Mouse (Mus musculus) hindbrain, postnatal 0 days (tissue): ENCODE measurements around the gene Mus81. TPM values are rescaled to one million over a fixed set of nuclear protein-coding genes. Genes with fewer than 3 reads are reported as not detected.

Source experiments
- ATAC-seq: fragments of 200-750 bp; cut with Nextera tagmentation; 2 replicates; pipeline ENCODE4 v1.8.0; 2017; ENCODE audit warnings: mild to moderate bottlenecking, moderate TSS enrichment, moderate library complexity
- DNase-seq: peaks from one replicate; pipeline ENCODE4 v3.0.0-alpha.2; 2015; ENCODE audit warnings: low spot score
- H3K27ac ChIP-seq: fragments of 300-500 bp; sonication (generic); 2 replicates; pipeline ENCODE4 v1.5.1; 2014; ENCODE audit warnings: mild to moderate bottlenecking
- H3K27me3 ChIP-seq: fragments of 300-500 bp; sonication (generic); 2 replicates; pipeline ENCODE4 v1.6.1; 2014; ENCODE audit warnings: low read length, mixed read lengths; ENCODE audit not compliant: insufficient read depth
- H3K36me3 ChIP-seq: fragments of 300-500 bp; sonication (generic); 2 replicates; pipeline ENCODE4 v1.6.1; 2014; ENCODE audit warnings: low read length, mixed read lengths; ENCODE audit not compliant: insufficient read depth
- H3K4me1 ChIP-seq: fragments of 300-500 bp; sonication (generic); 2 replicates; pipeline ENCODE4 v1.6.1; 2014; ENCODE audit warnings: antibody characterized with exemption, low read length, mixed read lengths; ENCODE audit not compliant: insufficient read depth
- H3K4me2 ChIP-seq: fragments of 300-500 bp; sonication (generic); 2 replicates; pipeline ENCODE4 v1.6.1; 2014; ENCODE audit warnings: low read depth, mild to moderate bottlenecking, low read length, moderate library complexity, mixed read lengths
- H3K4me3 ChIP-seq: fragments of 300-500 bp; sonication (generic); 2 replicates; pipeline ENCODE4 v1.5.1; 2014; ENCODE audit warnings: low read length
- H3K9ac ChIP-seq: fragments of 300-500 bp; sonication (generic); replicated peaks from 2 replicates; pipeline ENCODE4 v1.6.1; 2014; ENCODE audit warnings: mild to moderate bottlenecking, low read length, moderate library complexity, mixed read lengths
- H3K9me3 ChIP-seq: fragments of 300-500 bp; sonication (generic); 2 replicates; pipeline ENCODE4 v1.6.1; 2016; ENCODE audit warnings: low read length, mixed read lengths
- CTCF ChIP-seq: IDR thresholded peaks from 2 replicates; pipeline ENCODE4 v1.5.1; 2016; ENCODE audit warnings: antibody characterized with exemption, control low read depth, low read depth
- WGBS: fragments of 180-500 bp; shearing (Covaris S2); extraction: QIAGEN DNeasy Blood & Tissue Kit; methylation state at CpG from one replicate; pipeline ENCODE4 v1.1.7; 2014; 5-methylcytosine and 5-hydroxymethylcytosine counted together
- polyA plus RNA-seq: library from polyadenylated mRNA; unstranded; fragments of >200 nt; fragmentation: Nextera tagmentation; extraction: Ambion mirVana; gene quantifications from 2 replicates; pipeline ENCODE4 v1.2.1, GENCODE M21; 2015
- total RNA-seq: library from RNA; depleted of rRNA; stranded (reverse); fragments of >200 nt; gene quantifications from 2 replicates; pipeline ENCODE4 v1.2.3, GENCODE M21; 2014

Gene Mus81
- total and polyA plus RNA-seq, 2 experiments from 2014 or later = 27.4 to 58.8 TPM

- Histone ChIP-seq H3K27me3 (no peaks in the 10 kb centered on the region), H3K4me3 (no peak overlapping the region), H3K4me1 (peaks cover 7% of the 10 kb centered on the region), H3K27ac (no peak overlapping the region), H3K9me3 (no peaks in the 10 kb centered on the region), H3K9ac (no peak overlapping the region), H3K36me3 (peaks cover 9% of the 10 kb centered on the region; the same call in 1 of the 2 replicates), H3K4me2 (no peak overlapping the region)
- TF ChIP-seq CTCF = no peak
- 33% methylated on average over 5 of the region's 5 CpGs for WGBS
- no peak for ATAC-seq
- no peak for DNase-seq
These were observed 16.4 kb downstream of the Mus81 start for GRCm38 (mm10) chr19:5471846-5472245.

- H3K27ac ChIP-seq = no peak within 1 kb of the TSS
- H3K4me2 ChIP-seq = no peak within 1 kb of the TSS
- H3K36me3 ChIP-seq = peaks cover 27% of the 10 kb centered on the region
- H3K9me3 ChIP-seq = no peaks in the 10 kb centered on the region
- DNase-seq (no peak), ATAC-seq (no peak)
- H3K27me3 ChIP-seq = no peaks in the 10 kb centered on the region
- WGBS = 57% methylated on average over 5 of the region's 5 CpGs
- H3K4me3 ChIP-seq = no peak within 1 kb of the TSS
- H3K9ac ChIP-seq = no peak within 1 kb of the TSS
- H3K4me1 ChIP-seq = no peaks in the 10 kb centered on the region
- TF ChIP-seq CTCF = no peak
These were observed 19.8 kb downstream of the Mus81 start, which contains the start of gene Ctsw for GRCm38 (mm10) chr19:5468374-5468773. TSS of gene Ctsw (minus strand) at chr19:5468507.

GRCm38 (mm10) chr19:5466916-5467500, 21.2 kb downstream of the Mus81 start:
- no peak for TF ChIP-seq CTCF
- Histone ChIP-seq H3K9ac (no peak overlapping the region), H3K27ac (no peak overlapping the region), H3K4me2 (no peak overlapping the region), H3K27me3 (no peaks in the 10 kb centered on the region), H3K9me3 (no peaks in the 10 kb centered on the region), H3K36me3 (peaks cover 35% of the 10 kb centered on the region), H3K4me1 (no peaks in the 10 kb centered on the region), H3K4me3 (no peak overlapping the region)
- DNase-seq (no peak), ATAC-seq (no peak)
- WGBS = 91% methylated on average over 6 of the region's 6 CpGs

GRCm38 (mm10) chr19:5465037-5465436, 23.2 kb downstream of the Mus81 start:
- Histone ChIP-seq H3K36me3 (peaks cover 35% of the 10 kb centered on the region), H3K4me2 (no peak overlapping the region), H3K9ac (no peak overlapping the region), H3K4me3 (no peak overlapping the region), H3K9me3 (no peaks in the 10 kb centered on the region), H3K4me1 (peaks cover 8% of the 10 kb centered on the region), H3K27me3 (no peaks in the 10 kb centered on the region), H3K27ac (no peak overlapping the region)
- ATAC-seq = no peak
- no peak for TF ChIP-seq CTCF
- no peak for DNase-seq
- WGBS = 94% methylated on average over 8 of the region's 8 CpGs

GRCm38 (mm10) chr19:5463791-5464562, 24.2 kb downstream of the Mus81 start:
- WGBS = 28% methylated on average over 15 of the region's 15 CpGs
- Histone ChIP-seq H3K9me3 (no peaks in the 10 kb centered on the region), H3K4me3 (0 out of 2 replicates have a peak overlapping the region, but pooled peaks have one; percentile 16), H3K27me3 (no peaks in the 10 kb centered on the region), H3K36me3 (peaks cover 35% of the 10 kb centered on the region), H3K9ac (0 out of 2 replicates have a peak overlapping the region, but pooled peaks have one; percentile 19), H3K27ac (peak overlapping the region; percentile 43), H3K4me2 (peak overlapping the region; percentile 45), H3K4me1 (peaks cover 8% of the 10 kb centered on the region)
- ATAC-seq (peak; percentile 44), DNase-seq (peak; percentile 86)
- peak; percentile 93 for TF ChIP-seq CTCF

GRCm38 (mm10) chr19:5463212-5463611, 25.0 kb downstream of the Mus81 start:
- Histone ChIP-seq H3K27me3 (no peaks in the 10 kb centered on the region), H3K36me3 (peaks cover 35% of the 10 kb centered on the region), H3K9me3 (no peaks in the 10 kb centered on the region), H3K4me2 (no peak overlapping the region), H3K27ac (no peak overlapping the region), H3K4me3 (no peak overlapping the region), H3K4me1 (peaks cover 8% of the 10 kb centered on the region), H3K9ac (no peak overlapping the region)
- 90% methylated on average over 9 of the region's 9 CpGs for WGBS
- no peak for TF ChIP-seq CTCF
- DNase-seq (no peak), ATAC-seq (no peak)

- peak overlapping the region; percentile 73 for H3K9ac ChIP-seq
- H3K4me3 ChIP-seq = peak overlapping the region; percentile 62
- no peak overlapping the region for H3K27ac ChIP-seq
- no peak for DNase-seq
- H3K36me3 ChIP-seq = peaks cover 25% of the 10 kb centered on the region
- H3K4me1 ChIP-seq = peaks cover 13% of the 10 kb centered on the region
- no peak for TF ChIP-seq CTCF
- H3K27me3 ChIP-seq = no peaks in the 10 kb centered on the region
- H3K9me3 ChIP-seq = no peaks in the 10 kb centered on the region
- WGBS = 81% methylated on average over 6 of the region's 6 CpGs
- peak overlapping the region; percentile 79 for H3K4me2 ChIP-seq
- ATAC-seq = no peak
These were observed 26.8 kb downstream of the Mus81 start for GRCm38 (mm10) chr19:5461411-5461810.
